9 mouse cellular contexts compared by ENCODE assay signal in genomic region chr2:60809441-60809921, GRCm38 (mm10).
DNase-seq lines count a peak whose midpoint lies in the region; ATAC-seq and TF ChIP-seq lines count a peak whose summit lies in the region.
"Had no signal": no experiment of that assay in that cellular context is flagged by ENCODE, and none has a peak within 500 bp of the region (broad histone marks: within the 10 kb centered on the region; RNA-seq: fewer than 3 reads in every experiment).

No protein-coding gene starts in this region.

- DNase-seq in kidney, postnatal 25 days: no peak
- no peak for DNase-seq in left cerebral cortex, postnatal 14 days (ENCODE audit: low spot score in 2 of 2)
- DNase-seq in layer of hippocampus, postnatal 25 days (ENCODE audit: extremely low spot score in 1 of 2, low spot score in 1 of 2): no peak
- DNase-seq in left cerebral cortex, adult 18-20 months (ENCODE audit: low spot score in 2 of 2): no peak
- DNase-seq: forebrain, postnatal 0 days had no signal

- no peak for TF ChIP-seq CTCF in ES-Bruce4 (IDR thresholded peaks at IDR 0.05; ENCODE audit: low read depth, low read length)

- no peak overlapping the region for H3K4me3 ChIP-seq in kidney, embryonic 14.5 days (ENCODE audit: low read length)
- no peak overlapping the region for H3K4me3 ChIP-seq in ES-Bruce4 (ENCODE audit: low read depth, low read length)
- H3K4me3 ChIP-seq in embryonic facial prominence, embryonic 13.5 days: no peak overlapping the region
- no peak overlapping the region for H3K4me3 ChIP-seq in liver, embryonic 15.5 days (replicated peaks)

- no peak overlapping the region for H3K9ac ChIP-seq in kidney, embryonic 14.5 days (ENCODE audit: low read depth, low read length)
- H3K9ac ChIP-seq in ES-Bruce4 (ENCODE audit: low read depth, poor library complexity, severe bottlenecking): no peak overlapping the region
- H3K9ac ChIP-seq in embryonic facial prominence, embryonic 13.5 days: no peak overlapping the region
- no peak overlapping the region for H3K9ac ChIP-seq in liver, embryonic 15.5 days
- H3K9ac ChIP-seq: forebrain, postnatal 0 days had no signal

- TF ChIP-seq POLR2A in ES-Bruce4 (IDR thresholded peaks at IDR 0.05; ENCODE audit: insufficient read depth, low read length): no peak

- TF ChIP-seq EP300 in ES-Bruce4 (IDR thresholded peaks at IDR 0.05; ENCODE audit: insufficient read depth, low read depth, low read length): no peak

- no peaks in the 10 kb centered on the region for H3K36me3 ChIP-seq in kidney, embryonic 14.5 days (ENCODE audit: control insufficient read depth, insufficient read depth, low read length)
- H3K36me3 ChIP-seq in ES-Bruce4 (ENCODE audit: control insufficient read depth, insufficient read depth, low read length, poor library complexity, severe bottlenecking): no peaks in the 10 kb centered on the region
- H3K36me3 ChIP-seq in embryonic facial prominence, embryonic 13.5 days: no peaks in the 10 kb centered on the region
- no peaks in the 10 kb centered on the region for H3K36me3 ChIP-seq in liver, embryonic 15.5 days (replicated peaks)

- WGBS in kidney, embryonic 14.5 days: 40% methylated on average over 7 of the region's 7 CpGs
- WGBS in embryonic facial prominence, embryonic 13.5 days: 61% methylated on average over 7 of the region's 7 CpGs
- 61% methylated on average over 7 of the region's 7 CpGs for WGBS in liver, embryonic 15.5 days (ENCODE audit: insufficient replicate concordance)

- peak; percentile 24; the same call in 1 of the 2 replicates for ATAC-seq in kidney, embryonic 14.5 days (ENCODE audit: low FRiP score, low TSS enrichment)
- ATAC-seq in embryonic facial prominence, embryonic 13.5 days (ENCODE audit: insufficient number of reproducible peaks, insufficient read depth, low FRiP score, low TSS enrichment, low read depth): no peak
- 0 out of 2 replicates have a peak, but pooled peaks have one; percentile 13 for ATAC-seq in liver, embryonic 15.5 days (ENCODE audit: insufficient read depth)
- ATAC-seq: forebrain, postnatal 0 days had no signal

- intact Hi-C loops in left cerebral cortex, postnatal 14 days (cut with DNase I): no loop called here

- no peaks in the 10 kb centered on the region for H3K9me3 ChIP-seq in kidney, embryonic 14.5 days (ENCODE audit: control insufficient read depth, low read length)
- H3K9me3 ChIP-seq in ES-Bruce4 (replicated peaks; ENCODE audit: control insufficient read depth, insufficient read depth, low read length, poor library complexity, severe bottlenecking): no peaks in the 10 kb centered on the region
- no peaks in the 10 kb centered on the region for H3K9me3 ChIP-seq in embryonic facial prominence, embryonic 13.5 days
- no peaks in the 10 kb centered on the region for H3K9me3 ChIP-seq in liver, embryonic 15.5 days (replicated peaks)

- H3K27me3 ChIP-seq in kidney, embryonic 14.5 days (ENCODE audit: control insufficient read depth, insufficient read depth, low read length): no peaks in the 10 kb centered on the region
- H3K27me3 ChIP-seq in ES-Bruce4 (ENCODE audit: control insufficient read depth, insufficient read depth, low read length, poor library complexity, severe bottlenecking): no peaks in the 10 kb centered on the region
- no peaks in the 10 kb centered on the region for H3K27me3 ChIP-seq in embryonic facial prominence, embryonic 13.5 days
- no peaks in the 10 kb centered on the region for H3K27me3 ChIP-seq in liver, embryonic 15.5 days

- H3K4me2 ChIP-seq in kidney, embryonic 14.5 days (replicated peaks; ENCODE audit: low read depth, low read length): no peak overlapping the region
- no peak overlapping the region for H3K4me2 ChIP-seq in embryonic facial prominence, embryonic 13.5 days
- H3K4me2 ChIP-seq in liver, embryonic 15.5 days: no peak overlapping the region

- peaks cover 43% of the 10 kb centered on the region for H3K4me1 ChIP-seq in kidney, embryonic 14.5 days (ENCODE audit: control insufficient read depth, insufficient read depth, low read length)
- peaks cover 11% of the 10 kb centered on the region for H3K4me1 ChIP-seq in ES-Bruce4 (ENCODE audit: control insufficient read depth, insufficient read depth, low read length)
- H3K4me1 ChIP-seq in embryonic facial prominence, embryonic 13.5 days: peaks cover 58% of the 10 kb centered on the region
- peaks cover 39% of the 10 kb centered on the region for H3K4me1 ChIP-seq in liver, embryonic 15.5 days (replicated peaks)

- peak overlapping the region; percentile 55; the same call in 1 of the 2 replicates for H3K27ac ChIP-seq in kidney, embryonic 14.5 days (ENCODE audit: low read depth, low read length)
- peak overlapping the region; percentile 61 for H3K27ac ChIP-seq in ES-Bruce4 (ENCODE audit: insufficient read depth, low read length)
- H3K27ac ChIP-seq in embryonic facial prominence, embryonic 13.5 days: peak overlapping the region; percentile 39
- peak overlapping the region; percentile 6; the same call in 1 of the 2 replicates for H3K27ac ChIP-seq in liver, embryonic 15.5 days (replicated peaks)

Comparison
In these comparisons a context has a peak if more than half of its experiments do, and no peak if none do; other contexts are left out.
1. H3K27ac ChIP-seq: peak in every context shown above with its lines; median percentile 61 in ES-Bruce4; 55 in kidney, embryonic 14.5 days; 39 in embryonic facial prominence, embryonic 13.5 days; 6 in liver, embryonic 15.5 days.